Mouse (Mus musculus): ENCODE data around the gene Il16.

GRCm38 (mm10) chr7:83616268-83616667 lies 129.3 kb downstream of the Il16 start:
- no peak for TF ChIP-seq CTCF (IDR thresholded peaks at IDR 0.05; ENCODE audit: control insufficient read depth, insufficient read depth, insufficient replicate concordance, low read depth, low read length)
- TF ChIP-seq POLR2A (IDR thresholded peaks at IDR 0.05; ENCODE audit: control insufficient read depth, low read depth, low read length): no peak

Measured in testis, adult 2 months (tissue).